Mouse (Mus musculus) adrenal gland, adult (tissue): ENCODE measurements at regions not wholly inside any gene's neighbourhood (a gene's known extent, or its start where the extent isn't known, plus 50 kb on each side); places are given as distances from the start of the nearest gene placed in this dataset.

Experiments used
- DNase-seq, 2 experiments: peaks; one replicate each; pipeline ENCODE4 v3.0.0; 2022 to 2023; ENCODE audit warnings: low spot score in 1 of 2; ENCODE audit not compliant: inconsistent age in 2 of 2

GRCm38 (mm10) chr7:33795016-33795415, 51.4 kb downstream of the Scgb1b24 start:
- DNase-seq, result peak in 1 of 2 experiments; percentile 28
